Mouse (Mus musculus): ENCODE data around the gene Fgd2. TPM values are rescaled to one million over a fixed set of nuclear protein-coding genes. Genes with fewer than 3 reads are reported as not detected.

Fgd2 gene
- polyA plus RNA-seq, 1 experiment: 0.44 TPM

- H3K27ac ChIP-seq (ENCODE audit: insufficient read depth, low read length): no peak overlapping the region
- H3K4me3 ChIP-seq (ENCODE audit: insufficient read depth, low read length): no peak overlapping the region
- no peak for TF ChIP-seq CTCF (IDR thresholded peaks at IDR 0.05; ENCODE audit: borderline replicate concordance, insufficient read depth, low read length)
- TF ChIP-seq POLR2A (IDR thresholded peaks at IDR 0.05; ENCODE audit: low read depth, low read length): no peak
- no peaks in the 10 kb centered on the region; the same call in 1 of the 2 replicates for H3K4me1 ChIP-seq (ENCODE audit: control insufficient read depth, insufficient read depth, low read length)
Measured at GRCm38 (mm10) chr17:29396056-29396799, 35.5 kb downstream of the Fgd2 start.

DNA sequence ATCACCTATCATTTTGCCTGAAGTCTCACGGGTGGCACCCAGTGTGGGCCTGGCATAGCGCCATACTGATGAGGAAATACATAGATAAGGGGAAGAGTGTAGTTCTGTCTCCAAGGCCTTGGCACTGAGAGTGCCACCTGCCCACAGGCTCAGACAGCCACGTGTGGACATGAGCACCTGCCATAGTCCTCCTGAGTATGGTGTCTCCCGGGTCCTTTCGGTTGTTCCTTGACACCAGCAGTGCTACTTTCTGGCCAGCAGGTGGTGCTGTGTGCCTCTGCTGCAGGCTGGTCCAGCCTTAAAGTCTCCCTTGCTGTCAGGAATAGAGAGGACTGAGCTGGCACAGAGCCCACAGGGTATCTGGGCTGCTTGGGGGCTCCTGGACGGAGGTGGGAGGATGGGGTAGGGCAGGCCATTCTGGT lies 36.1 kb downstream of the Fgd2 start:
- no peak overlapping the region for H3K27ac ChIP-seq (ENCODE audit: insufficient read depth, low read length)
- no peak overlapping the region for H3K4me3 ChIP-seq (ENCODE audit: insufficient read depth, low read length)
- TF ChIP-seq POLR2A (IDR thresholded peaks at IDR 0.05; ENCODE audit: low read depth, low read length) (no peak), CTCF (IDR thresholded peaks at IDR 0.05; ENCODE audit: borderline replicate concordance, insufficient read depth, low read length) (peak; percentile 99)
- H3K4me1 ChIP-seq (ENCODE audit: control insufficient read depth, insufficient read depth, low read length): peaks cover 4% of the 10 kb centered on the region; the same call in 1 of the 2 replicates

GRCm38 (mm10) chr17:29397480-29398433 lies 37.0 kb downstream of the Fgd2 start:
- peaks cover 4% of the 10 kb centered on the region; the same call in 1 of the 2 replicates for H3K4me1 ChIP-seq (ENCODE audit: control insufficient read depth, insufficient read depth, low read length)
- no peak overlapping the region for H3K4me3 ChIP-seq (ENCODE audit: insufficient read depth, low read length)
- H3K27ac ChIP-seq (ENCODE audit: insufficient read depth, low read length): no peak overlapping the region
- no peak for TF ChIP-seq POLR2A (IDR thresholded peaks at IDR 0.05; ENCODE audit: low read depth, low read length)
- TF ChIP-seq CTCF (IDR thresholded peaks at IDR 0.05; ENCODE audit: borderline replicate concordance, insufficient read depth, low read length): no peak

GRCm38 (mm10) chr17:29398434-29399026 lies 37.8 kb downstream of the Fgd2 start:
- TF ChIP-seq CTCF (IDR thresholded peaks at IDR 0.05; ENCODE audit: borderline replicate concordance, insufficient read depth, low read length) (no peak), POLR2A (IDR thresholded peaks at IDR 0.05; ENCODE audit: low read depth, low read length) (no peak)
- Histone ChIP-seq H3K27ac (ENCODE audit: insufficient read depth, low read length) (no peak overlapping the region), H3K4me3 (ENCODE audit: insufficient read depth, low read length) (no peak overlapping the region), H3K4me1 (ENCODE audit: control insufficient read depth, insufficient read depth, low read length) (peaks cover 4% of the 10 kb centered on the region; the same call in 1 of the 2 replicates)

DNA sequence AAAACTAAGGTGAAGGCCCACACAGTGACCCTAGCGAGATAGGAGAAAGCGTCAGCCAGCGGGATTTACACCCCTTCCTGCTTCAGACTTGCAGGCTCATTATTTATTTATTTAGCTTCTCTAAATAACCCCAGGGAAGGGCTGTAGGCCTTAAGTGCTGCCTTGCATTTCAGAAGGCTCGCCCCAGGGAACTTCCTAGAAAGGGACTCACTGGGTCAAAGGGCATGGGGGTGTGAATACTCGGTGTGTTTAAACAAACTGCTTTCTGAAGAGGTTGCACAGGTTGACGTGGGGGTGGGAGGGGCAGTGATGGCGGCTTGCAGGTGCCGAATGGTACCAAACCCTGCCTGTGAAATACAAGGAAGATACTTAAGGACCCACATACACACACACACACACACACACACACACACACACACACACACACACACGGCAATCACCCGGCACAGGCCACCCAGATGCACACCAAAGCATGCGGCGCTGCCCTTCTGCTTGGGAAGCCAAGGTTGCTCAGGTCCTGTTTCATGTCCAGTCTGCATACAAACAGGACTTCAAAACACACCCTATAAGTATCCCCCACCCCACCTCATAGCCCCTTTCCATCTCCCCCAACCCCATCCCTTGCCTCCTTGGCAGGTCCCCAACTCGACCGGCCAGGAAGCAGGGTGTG lies 38.7 kb downstream of the Fgd2 start:
- Histone ChIP-seq H3K4me1 (ENCODE audit: control insufficient read depth, insufficient read depth, low read length) (peaks cover 4% of the 10 kb centered on the region; the same call in 1 of the 2 replicates), H3K4me3 (ENCODE audit: insufficient read depth, low read length) (no peak overlapping the region), H3K27ac (ENCODE audit: insufficient read depth, low read length) (no peak overlapping the region)
- TF ChIP-seq POLR2A (IDR thresholded peaks at IDR 0.05; ENCODE audit: low read depth, low read length) (no peak), CTCF (IDR thresholded peaks at IDR 0.05; ENCODE audit: borderline replicate concordance, insufficient read depth, low read length) (no peak)

DNA sequence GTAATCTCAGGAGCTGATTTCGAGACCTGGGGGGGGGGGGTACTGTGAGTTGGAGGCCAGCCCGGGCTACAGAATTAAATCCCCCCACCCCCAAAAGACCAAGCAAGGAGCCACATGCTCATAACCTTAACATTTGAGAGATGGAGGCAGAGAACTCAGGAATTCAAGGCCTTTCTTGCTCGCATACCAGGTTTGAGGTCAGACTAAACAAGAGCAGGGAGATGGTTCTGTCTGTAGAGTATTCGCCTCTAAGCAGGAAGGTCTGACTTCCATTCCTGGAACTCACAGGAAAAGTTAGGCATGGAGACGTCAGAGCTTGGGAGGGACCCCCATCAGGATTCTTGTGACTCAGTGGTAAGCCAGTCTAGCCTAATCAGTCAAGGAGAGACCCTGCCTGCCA lies 39.3 kb downstream of the Fgd2 start:
- peaks cover 4% of the 10 kb centered on the region; the same call in 1 of the 2 replicates for H3K4me1 ChIP-seq (ENCODE audit: control insufficient read depth, insufficient read depth, low read length)
- H3K4me3 ChIP-seq (ENCODE audit: insufficient read depth, low read length): no peak overlapping the region
- TF ChIP-seq POLR2A (IDR thresholded peaks at IDR 0.05; ENCODE audit: low read depth, low read length): no peak
- no peak for TF ChIP-seq CTCF (IDR thresholded peaks at IDR 0.05; ENCODE audit: borderline replicate concordance, insufficient read depth, low read length)
- no peak overlapping the region for H3K27ac ChIP-seq (ENCODE audit: insufficient read depth, low read length)

GRCm38 (mm10) chr17:29401741-29402268 lies 41.1 kb downstream of the Fgd2 start:
- TF ChIP-seq POLR2A (IDR thresholded peaks at IDR 0.05; ENCODE audit: low read depth, low read length) (no peak), CTCF (IDR thresholded peaks at IDR 0.05; ENCODE audit: borderline replicate concordance, insufficient read depth, low read length) (no peak)
- H3K4me1 ChIP-seq (ENCODE audit: control insufficient read depth, insufficient read depth, low read length): peaks cover 4% of the 10 kb centered on the region; the same call in 1 of the 2 replicates
- H3K4me3 ChIP-seq (ENCODE audit: insufficient read depth, low read length): no peak overlapping the region
- H3K27ac ChIP-seq (ENCODE audit: insufficient read depth, low read length): no peak overlapping the region

DNA sequence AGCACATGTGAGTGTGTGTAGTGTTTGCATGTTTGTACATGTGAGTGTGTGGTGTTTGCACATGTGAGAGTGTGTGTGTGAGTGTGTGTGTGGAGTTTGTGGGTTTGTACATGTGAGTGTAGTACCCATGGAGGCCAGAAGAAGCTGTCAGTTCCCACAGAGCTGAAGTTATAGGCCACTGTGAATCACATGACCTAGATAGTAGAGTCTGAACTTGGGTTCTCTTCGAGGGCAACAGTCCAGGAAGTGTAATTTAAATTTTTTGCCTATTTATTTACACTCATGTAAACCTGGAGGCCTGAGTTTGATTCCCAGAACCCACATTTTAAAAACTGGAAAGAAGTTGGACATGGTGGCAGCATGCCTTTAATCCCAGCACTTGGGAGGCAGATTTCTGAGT lies 42.5 kb downstream of the Fgd2 start:
- Histone ChIP-seq H3K4me1 (ENCODE audit: control insufficient read depth, insufficient read depth, low read length) (peaks cover 4% of the 10 kb centered on the region; the same call in 1 of the 2 replicates), H3K27ac (ENCODE audit: insufficient read depth, low read length) (no peak overlapping the region), H3K4me3 (ENCODE audit: insufficient read depth, low read length) (no peak overlapping the region)
- TF ChIP-seq POLR2A (IDR thresholded peaks at IDR 0.05; ENCODE audit: low read depth, low read length): no peak

GRCm38 (mm10) chr17:29405501-29405900 lies 44.8 kb downstream of the Fgd2 start:
- no peak overlapping the region for H3K27ac ChIP-seq (ENCODE audit: insufficient read depth, low read length)
- H3K4me3 ChIP-seq (ENCODE audit: insufficient read depth, low read length): no peak overlapping the region
- TF ChIP-seq CTCF (IDR thresholded peaks at IDR 0.05; ENCODE audit: borderline replicate concordance, insufficient read depth, low read length) (no peak), POLR2A (IDR thresholded peaks at IDR 0.05; ENCODE audit: low read depth, low read length) (no peak)
- H3K4me1 ChIP-seq (ENCODE audit: control insufficient read depth, insufficient read depth, low read length): peaks cover 4% of the 10 kb centered on the region; the same call in 1 of the 2 replicates

All from embryonic fibroblast, embryonic 13.5 days (primary cell).